ENCODE assay signal across 10 mouse cellular contexts in the genomic region with DNA sequence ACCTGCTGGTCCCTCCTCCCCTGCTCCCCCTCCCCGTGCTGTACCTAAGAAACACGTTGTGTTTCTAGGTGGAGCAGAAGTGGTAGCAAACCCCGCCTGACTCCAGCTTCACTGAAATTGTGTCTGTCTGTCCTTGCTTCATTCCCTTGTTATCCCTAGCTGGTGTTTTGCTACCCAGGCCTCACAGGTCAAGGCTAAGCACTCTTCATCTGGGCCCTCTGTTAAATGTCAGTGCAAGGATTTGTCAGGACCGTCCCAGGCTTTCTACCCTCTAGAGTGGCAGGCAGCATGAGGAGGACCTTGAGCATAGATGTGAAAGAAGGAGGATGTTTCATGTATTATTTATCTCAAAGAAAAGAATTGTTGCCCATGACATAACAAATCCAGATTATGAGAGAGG.
"Had no signal": no experiment of that assay in that cellular context is flagged by ENCODE, and none has a peak within 500 bp of the region (broad histone marks: within the 10 kb centered on the region; RNA-seq: fewer than 3 reads in every experiment).

No protein-coding gene starts in this region.

- DNase-seq: gastrocnemius, postnatal 10 days; heart, adult 2 months; heart, postnatal 10 days; heart, postnatal 4 days; kidney, adult 18-20 months; kidney, adult 8-10 months; kidney, postnatal 25 days; liver; liver, embryonic 13.5 days; liver, postnatal 0 days had no signal
